Mouse (Mus musculus) hindbrain, embryonic 12.5 days (tissue): ENCODE measurements around the gene Inpp5a. TPM values are rescaled to one million over a fixed set of nuclear protein-coding genes. Genes with fewer than 3 reads are reported as not detected.
A peak's percentile ranks its signal among the peaks of the same experiment; 100 is the strongest.

Experiments
- ATAC-seq: fragments of 200-750 bp; cut with Nextera tagmentation; 2 replicates; pipeline ENCODE4 v1.8.0; 2017; ENCODE audit warnings: moderate TSS enrichment; ENCODE audit not compliant: low FRiP score
- H3K27ac ChIP-seq: fragments of 300-500 bp; sonication (generic); 2 replicates; pipeline ENCODE4 v1.5.1; 2016; ENCODE audit warnings: mild to moderate bottlenecking
- H3K27me3 ChIP-seq: fragments of 300-500 bp; sonication (generic); 2 replicates; pipeline ENCODE4 v1.6.1; 2016; ENCODE audit warnings: mild to moderate bottlenecking
- H3K36me3 ChIP-seq: fragments of 300-500 bp; sonication (generic); 2 replicates; pipeline ENCODE4 v1.6.1; 2016; ENCODE audit warnings: mild to moderate bottlenecking
- H3K4me1 ChIP-seq: fragments of 300-500 bp; sonication (generic); 2 replicates; pipeline ENCODE4 v1.6.1; 2016
- H3K4me2 ChIP-seq: fragments of 300-500 bp; sonication (generic); replicated peaks from 2 replicates; pipeline ENCODE4 v1.6.1; 2016; ENCODE audit warnings: mild to moderate bottlenecking
- H3K4me3 ChIP-seq: fragments of 300-500 bp; sonication (generic); 2 replicates; pipeline ENCODE4 v1.5.1; 2016; ENCODE audit warnings: mild to moderate bottlenecking
- H3K9ac ChIP-seq: fragments of 300-500 bp; sonication (generic); 2 replicates; pipeline ENCODE4 v1.6.1; 2016; ENCODE audit warnings: mild to moderate bottlenecking, moderate library complexity
- H3K9me3 ChIP-seq: fragments of 300-500 bp; sonication (generic); replicated peaks from 2 replicates; pipeline ENCODE4 v1.6.1; 2016; ENCODE audit warnings: mild to moderate bottlenecking
- WGBS: fragments of 180-500 bp; shearing (Covaris S2); methylation state at CpG from one replicate; pipeline ENCODE4 v1.1.7; 2016; 5-methylcytosine and 5-hydroxymethylcytosine counted together
- polyA plus RNA-seq: library from polyadenylated mRNA; unstranded; fragments of >200 nt; fragmentation: Nextera tagmentation; extraction: Ambion mirVana; gene quantifications from 2 replicates; pipeline ENCODE4 v1.2.1, GENCODE M21; 2016

The Inpp5a gene
- polyA plus RNA-seq, 1 experiment from 2014 or later = 26.4 TPM

DNA sequence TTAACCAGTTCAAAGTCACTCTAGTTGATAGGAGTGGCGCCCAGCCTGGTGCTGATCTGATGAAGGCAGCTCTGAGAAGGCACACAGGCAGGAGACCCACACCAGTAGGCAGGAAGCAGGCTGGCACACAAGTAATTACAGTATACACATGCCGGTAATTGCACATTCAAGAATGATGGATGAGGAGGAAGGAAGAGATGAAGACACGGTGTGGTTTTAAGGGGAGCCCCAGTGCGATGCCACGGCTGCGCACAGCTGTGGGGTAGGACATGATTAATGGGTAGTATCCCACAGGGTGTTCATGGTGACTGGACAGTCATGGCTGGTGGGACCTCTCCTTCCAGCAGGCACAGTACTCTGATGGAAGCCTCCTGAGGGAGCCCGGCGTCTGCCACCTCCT, 177.6 kb downstream of the Inpp5a start:
- Histone ChIP-seq H3K9ac (no peak overlapping the region), H3K9me3 (no peaks in the 10 kb centered on the region), H3K27ac (no peak overlapping the region), H3K36me3 (no peaks in the 10 kb centered on the region), H3K27me3 (peaks cover 43% of the 10 kb centered on the region), H3K4me1 (peaks cover 10% of the 10 kb centered on the region), H3K4me2 (no peak overlapping the region), H3K4me3 (no peak overlapping the region)
- 76% methylated on average over 8 of the region's 8 CpGs for WGBS
- peak; percentile 79; the same call in 1 of the 2 replicates for ATAC-seq

DNA sequence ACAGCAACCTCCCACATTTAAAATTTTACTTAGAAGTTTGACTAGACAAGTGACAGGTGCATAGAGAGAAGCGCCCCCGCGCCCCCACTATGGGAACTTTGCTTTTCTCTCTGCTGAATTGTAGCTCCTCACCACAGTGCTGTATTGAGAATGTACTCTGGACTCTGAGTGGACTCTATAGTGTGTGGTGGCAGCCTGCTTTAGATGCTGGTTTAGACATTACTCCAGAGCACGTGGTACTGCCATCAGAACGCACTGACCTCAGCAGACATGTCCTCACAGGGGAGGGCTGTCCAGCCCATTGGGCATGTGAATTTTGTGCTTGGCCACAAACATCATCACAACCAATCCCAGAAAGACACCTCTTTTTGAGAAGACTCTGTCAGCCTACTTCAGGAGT, 181.9 kb downstream of the Inpp5a start:
- no peaks in the 10 kb centered on the region for H3K9me3 ChIP-seq
- H3K4me1 ChIP-seq = peaks cover 8% of the 10 kb centered on the region
- 94% methylated on average over 5 of the region's 5 CpGs for WGBS
- H3K36me3 ChIP-seq = peaks cover 7% of the 10 kb centered on the region; the same call in 1 of the 2 replicates
- no peak overlapping the region for H3K9ac ChIP-seq
- H3K27me3 ChIP-seq = peaks cover 43% of the 10 kb centered on the region
- H3K4me2 ChIP-seq = no peak overlapping the region
- H3K27ac ChIP-seq = no peak overlapping the region
- no peak for ATAC-seq
- no peak overlapping the region for H3K4me3 ChIP-seq

DNA sequence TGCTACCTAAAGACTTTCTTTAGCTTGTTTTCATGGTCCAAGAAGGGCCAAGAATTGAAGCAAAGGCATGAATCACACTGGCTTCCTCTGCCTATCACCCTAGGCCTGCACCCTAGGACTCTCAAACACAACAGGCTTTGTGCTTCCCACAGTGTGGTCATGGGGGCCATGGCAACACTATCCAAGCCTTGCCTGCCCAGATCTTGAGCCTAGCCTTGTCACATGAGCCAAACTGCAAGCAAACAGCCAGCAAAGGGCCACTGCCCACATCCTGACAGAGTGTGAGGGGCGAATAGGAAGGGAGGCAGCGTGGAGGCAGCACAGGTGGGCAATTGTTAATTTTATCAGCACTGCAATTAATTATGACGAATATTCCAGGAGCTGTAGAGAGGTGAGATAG, 183.8 kb downstream of the Inpp5a start:
- no peak overlapping the region for H3K4me3 ChIP-seq
- no peak overlapping the region for H3K27ac ChIP-seq
- no peaks in the 10 kb centered on the region for H3K9me3 ChIP-seq
- H3K9ac ChIP-seq = no peak overlapping the region
- peaks cover 7% of the 10 kb centered on the region for H3K36me3 ChIP-seq
- ATAC-seq = no peak
- peaks cover 9% of the 10 kb centered on the region for H3K4me1 ChIP-seq
- H3K4me2 ChIP-seq = no peak overlapping the region
- 81% methylated on average over 3 of the region's 3 CpGs for WGBS
- peaks cover 57% of the 10 kb centered on the region for H3K27me3 ChIP-seq

DNA sequence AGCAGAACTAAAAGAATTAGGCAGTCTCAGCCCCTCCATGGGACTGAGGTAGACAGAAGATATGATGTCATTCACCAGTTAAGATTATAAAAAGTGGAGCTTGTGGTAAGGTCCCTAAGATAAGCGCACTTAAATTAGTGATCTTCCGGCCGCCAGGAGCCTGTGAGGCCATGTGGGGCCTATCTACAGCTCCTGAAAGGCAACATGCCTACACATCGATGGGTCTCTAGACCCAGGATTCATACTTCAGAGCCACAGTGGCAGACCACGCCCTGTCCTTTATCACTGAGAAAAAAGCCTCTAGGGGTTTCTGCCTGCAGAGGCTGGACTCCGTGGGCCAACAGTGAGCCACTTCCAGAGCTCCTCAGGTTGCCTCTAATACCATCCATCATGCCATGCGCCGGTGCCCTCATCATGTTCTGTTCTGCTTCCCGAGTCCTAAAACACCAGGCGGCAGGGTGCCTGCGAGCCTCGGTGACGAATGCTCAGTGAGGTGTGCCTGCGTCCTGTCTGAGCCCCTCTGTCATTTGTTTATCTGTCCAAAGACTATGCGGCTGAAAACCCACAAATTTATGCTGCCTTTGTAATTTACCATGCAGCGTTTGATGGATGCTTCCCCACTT, 187.3 kb downstream of the Inpp5a start:
- no peaks in the 10 kb centered on the region for H3K9me3 ChIP-seq
- 57% methylated on average over 16 of the region's 16 CpGs for WGBS
- peaks cover 80% of the 10 kb centered on the region for H3K27me3 ChIP-seq
- no peak overlapping the region for H3K27ac ChIP-seq
- peaks cover 7% of the 10 kb centered on the region for H3K36me3 ChIP-seq
- no peak overlapping the region for H3K9ac ChIP-seq
- no peak overlapping the region for H3K4me3 ChIP-seq
- ATAC-seq = 0 out of 2 replicates have a peak, but pooled peaks have one; percentile 55
- peaks cover 17% of the 10 kb centered on the region for H3K4me1 ChIP-seq
- no peak overlapping the region for H3K4me2 ChIP-seq

DNA sequence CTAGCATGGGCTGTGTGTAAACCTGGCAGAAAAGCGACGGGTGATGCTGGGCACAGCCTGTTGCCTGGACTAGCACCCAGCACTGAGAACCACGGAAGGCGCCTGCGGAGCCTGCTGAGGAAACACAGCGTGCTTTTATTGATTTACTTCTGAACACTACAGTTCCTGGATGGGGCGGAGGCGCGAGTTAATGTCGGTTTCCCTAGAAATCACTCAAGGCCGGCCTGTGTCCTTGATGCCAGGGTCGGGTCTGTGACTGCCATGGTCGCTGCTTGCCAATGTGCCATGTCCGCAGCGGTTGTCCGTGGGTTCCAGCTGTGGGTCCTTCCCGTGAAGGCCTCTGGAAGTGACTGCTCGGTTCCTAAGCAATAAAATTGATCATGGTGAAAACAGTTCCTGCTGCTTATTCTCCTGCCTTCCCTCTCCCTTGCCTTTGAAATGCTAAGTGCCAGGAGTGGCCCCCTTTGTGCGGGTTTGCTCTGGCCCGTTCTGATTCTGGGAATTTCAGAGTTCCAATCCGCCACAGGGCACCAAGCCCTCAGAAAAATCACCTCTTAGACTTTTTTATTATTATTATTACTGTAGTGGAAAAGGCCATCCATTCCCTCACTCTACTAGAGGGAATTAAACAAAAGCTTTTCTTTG, 190.5 kb downstream of the Inpp5a start:
- H3K4me2 ChIP-seq = no peak overlapping the region; the same call in 1 of the 2 replicates

DNA sequence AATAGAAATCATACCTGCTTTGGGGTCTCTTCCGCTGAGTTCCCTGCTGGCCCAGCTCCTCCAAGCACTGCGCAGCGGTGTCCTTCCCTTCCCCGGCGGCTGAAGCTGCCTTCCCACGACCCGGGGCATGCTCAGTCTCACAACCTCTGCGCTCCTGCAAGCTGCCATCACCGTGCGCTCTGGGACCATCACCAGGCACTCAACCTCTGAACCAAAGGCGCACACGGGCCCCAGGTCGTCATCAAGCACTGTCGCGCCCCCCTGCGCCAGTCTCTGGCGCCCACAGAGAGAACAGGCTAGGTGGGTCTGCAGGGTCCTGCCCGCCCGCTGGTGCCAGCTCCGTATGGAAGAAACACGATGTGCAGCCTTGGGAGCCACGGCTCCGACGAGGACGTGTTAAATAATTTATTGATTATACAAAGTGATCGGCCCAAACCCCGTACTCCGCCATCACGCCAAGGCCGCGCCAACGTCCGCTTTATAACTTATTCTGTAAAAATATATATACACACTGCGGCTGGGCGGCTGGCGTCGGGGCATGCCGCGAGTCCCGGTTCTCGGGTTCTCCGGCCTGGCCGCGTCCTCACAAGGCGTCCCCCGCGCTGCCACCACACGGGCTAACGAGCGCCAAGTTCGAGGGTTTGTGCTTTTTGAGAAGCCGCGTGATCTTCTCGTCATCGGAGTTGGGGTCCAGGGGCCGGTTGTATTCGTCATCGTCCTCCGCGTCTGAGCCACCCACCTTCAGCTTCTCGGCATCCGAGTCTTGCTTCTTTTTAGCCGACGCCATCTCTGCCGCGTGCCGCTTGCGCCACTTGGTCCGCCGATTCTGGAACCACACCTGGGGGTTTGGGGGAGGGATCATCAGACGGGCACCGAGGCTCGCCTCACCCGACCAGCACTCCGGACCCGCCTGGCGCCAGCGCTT, 192.2 kb downstream of the Inpp5a start:
- Histone ChIP-seq H3K36me3 (no peaks in the 10 kb centered on the region; the same call in 1 of the 2 replicates), H3K27me3 (peaks cover 100% of the 10 kb centered on the region), H3K4me1 (peaks cover 43% of the 10 kb centered on the region), H3K27ac (no peak overlapping the region), H3K4me3 (peak overlapping the region; percentile 44), H3K9ac (peak overlapping the region; percentile 54), H3K9me3 (no peaks in the 10 kb centered on the region), H3K4me2 (peak overlapping the region; percentile 65)
- ATAC-seq = no peak
- WGBS = 2% methylated on average over 78 of the region's 78 CpGs

More for the DNA sequence above, 190.5 kb downstream of the Inpp5a start:
- Histone ChIP-seq H3K4me1 (peaks cover 36% of the 10 kb centered on the region), H3K4me3 (peak overlapping the region; percentile 44), H3K36me3 (peaks cover 7% of the 10 kb centered on the region), H3K9me3 (no peaks in the 10 kb centered on the region), H3K27me3 (peaks cover 100% of the 10 kb centered on the region), H3K9ac (no peak overlapping the region), H3K27ac (no peak overlapping the region)
- ATAC-seq = no peak
- WGBS = 46% methylated on average over 21 of the region's 21 CpGs

DNA sequence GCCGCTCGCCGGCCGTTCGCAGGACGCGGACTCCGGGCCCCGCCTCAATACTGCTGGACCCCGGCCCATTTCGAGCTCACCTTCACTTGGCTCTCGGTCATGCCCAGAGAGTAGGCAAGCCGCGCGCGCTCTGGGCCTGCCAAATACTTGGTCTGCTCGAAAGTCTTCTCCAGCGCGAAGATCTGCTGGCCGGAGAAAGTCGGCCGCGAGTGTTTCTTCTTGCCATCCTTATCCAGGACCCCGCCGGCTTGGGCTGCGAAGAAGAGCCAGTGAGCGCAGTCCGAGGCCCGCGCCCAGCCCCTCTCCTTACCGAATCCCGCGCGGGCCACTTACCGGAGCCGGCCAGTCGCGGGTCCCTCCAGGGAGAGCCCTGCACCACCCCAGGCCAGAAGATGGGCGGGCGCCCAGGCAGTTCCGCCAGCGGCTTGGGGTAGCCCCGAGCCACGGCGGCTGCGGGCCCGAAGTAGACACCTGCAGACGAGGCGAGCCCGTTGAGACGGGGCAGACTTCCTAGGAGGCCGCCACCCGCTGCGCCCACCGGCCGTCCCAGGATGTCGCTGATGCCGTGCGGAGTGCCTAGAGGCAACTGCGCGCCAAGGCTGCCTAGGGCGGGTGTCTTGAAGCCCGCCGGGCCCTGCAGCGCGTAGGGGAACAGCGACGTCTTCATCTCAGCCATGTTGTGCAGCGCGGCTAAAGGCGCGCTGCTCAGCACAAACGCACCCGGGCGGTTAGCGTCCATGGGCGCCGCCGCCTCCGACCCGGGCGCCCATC, 193.1 kb downstream of the Inpp5a start:
- Histone ChIP-seq H3K27me3 (peaks cover 100% of the 10 kb centered on the region), H3K27ac (peak overlapping the region; percentile 30), H3K4me3 (peak overlapping the region; percentile 44), H3K36me3 (no peaks in the 10 kb centered on the region), H3K4me1 (peaks cover 39% of the 10 kb centered on the region), H3K9me3 (no peaks in the 10 kb centered on the region), H3K4me2 (peak overlapping the region; percentile 65), H3K9ac (peak overlapping the region; percentile 54)
- 1% methylated on average over 82 of the region's 82 CpGs for WGBS
- peak; percentile 42 for ATAC-seq

DNA sequence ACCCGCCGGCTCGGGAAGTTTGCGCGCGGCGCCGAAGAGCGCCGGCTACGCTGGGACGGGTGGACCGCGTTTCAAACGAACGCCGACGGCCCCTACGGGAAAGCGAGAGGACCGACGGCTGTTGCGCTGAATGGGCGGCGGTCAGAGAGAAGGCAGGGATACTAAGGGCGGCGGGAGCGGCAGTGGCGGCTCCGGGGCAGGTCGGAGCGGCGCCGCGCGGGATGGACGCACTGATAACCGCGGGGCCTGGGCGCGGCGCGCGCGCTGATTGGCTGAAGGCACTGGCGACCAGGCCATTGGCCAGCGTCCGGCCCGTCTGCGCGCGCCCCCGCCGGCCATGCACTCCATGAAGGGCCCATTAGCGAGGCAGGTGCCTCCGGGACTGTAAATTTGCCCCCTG, 193.7 kb downstream of the Inpp5a start, which contains the start of gene Nkx6-2:
Gene Nkx6-2 (minus strand): TSS at position 203 of the 400 bp plus-strand sequence.
- 0% methylated on average over 51 of the region's 56 CpGs for WGBS
- Histone ChIP-seq H3K4me1 (peaks cover 37% of the 10 kb centered on the region), H3K36me3 (no peaks in the 10 kb centered on the region), H3K9me3 (no peaks in the 10 kb centered on the region), H3K9ac (peak within 1 kb of the TSS; percentile 54), H3K27me3 (peaks cover 100% of the 10 kb centered on the region), H3K4me2 (peak within 1 kb of the TSS; percentile 65), H3K4me3 (peak within 1 kb of the TSS; percentile 44), H3K27ac (peak within 1 kb of the TSS; percentile 30)
- ATAC-seq = peak; percentile 71

DNA sequence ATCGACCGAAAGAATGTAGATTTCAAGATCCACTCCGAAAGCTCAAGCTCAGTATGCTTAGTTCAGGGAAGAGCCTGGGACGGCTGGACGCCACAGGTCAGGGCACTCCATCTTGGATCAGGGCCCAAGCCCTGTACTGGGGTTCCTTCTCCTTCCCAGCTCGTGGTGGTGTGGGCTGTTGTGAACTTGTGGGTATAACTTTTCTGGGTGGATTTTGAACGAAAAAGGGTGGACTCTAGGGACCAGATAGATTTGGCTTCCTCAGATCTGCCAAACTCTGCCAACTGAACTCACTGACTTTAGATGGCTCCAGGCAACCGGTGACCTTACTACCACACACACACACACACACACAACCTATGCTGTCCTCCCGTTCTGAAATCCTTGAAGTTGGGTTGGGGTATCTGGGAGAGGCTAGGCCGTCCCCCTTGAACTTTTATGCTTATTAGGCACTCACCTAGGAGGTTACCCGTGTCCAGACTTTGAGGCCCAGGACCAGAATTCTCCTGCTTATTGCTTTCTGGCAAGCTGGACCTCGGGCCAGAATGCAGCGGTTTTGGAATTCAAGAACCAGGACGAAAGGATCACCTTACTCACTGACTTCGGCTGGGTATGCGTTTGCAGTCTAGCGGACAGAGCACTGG, 194.3 kb downstream of the Inpp5a start:
- Histone ChIP-seq H3K27me3 (peaks cover 100% of the 10 kb centered on the region), H3K4me1 (peaks cover 41% of the 10 kb centered on the region), H3K9me3 (no peaks in the 10 kb centered on the region), H3K9ac (no peak overlapping the region), H3K4me3 (no peak overlapping the region), H3K4me2 (peak overlapping the region; percentile 65), H3K27ac (no peak overlapping the region), H3K36me3 (no peaks in the 10 kb centered on the region)
- ATAC-seq = no peak
- WGBS = 10% methylated on average over 17 of the region's 17 CpGs

DNA sequence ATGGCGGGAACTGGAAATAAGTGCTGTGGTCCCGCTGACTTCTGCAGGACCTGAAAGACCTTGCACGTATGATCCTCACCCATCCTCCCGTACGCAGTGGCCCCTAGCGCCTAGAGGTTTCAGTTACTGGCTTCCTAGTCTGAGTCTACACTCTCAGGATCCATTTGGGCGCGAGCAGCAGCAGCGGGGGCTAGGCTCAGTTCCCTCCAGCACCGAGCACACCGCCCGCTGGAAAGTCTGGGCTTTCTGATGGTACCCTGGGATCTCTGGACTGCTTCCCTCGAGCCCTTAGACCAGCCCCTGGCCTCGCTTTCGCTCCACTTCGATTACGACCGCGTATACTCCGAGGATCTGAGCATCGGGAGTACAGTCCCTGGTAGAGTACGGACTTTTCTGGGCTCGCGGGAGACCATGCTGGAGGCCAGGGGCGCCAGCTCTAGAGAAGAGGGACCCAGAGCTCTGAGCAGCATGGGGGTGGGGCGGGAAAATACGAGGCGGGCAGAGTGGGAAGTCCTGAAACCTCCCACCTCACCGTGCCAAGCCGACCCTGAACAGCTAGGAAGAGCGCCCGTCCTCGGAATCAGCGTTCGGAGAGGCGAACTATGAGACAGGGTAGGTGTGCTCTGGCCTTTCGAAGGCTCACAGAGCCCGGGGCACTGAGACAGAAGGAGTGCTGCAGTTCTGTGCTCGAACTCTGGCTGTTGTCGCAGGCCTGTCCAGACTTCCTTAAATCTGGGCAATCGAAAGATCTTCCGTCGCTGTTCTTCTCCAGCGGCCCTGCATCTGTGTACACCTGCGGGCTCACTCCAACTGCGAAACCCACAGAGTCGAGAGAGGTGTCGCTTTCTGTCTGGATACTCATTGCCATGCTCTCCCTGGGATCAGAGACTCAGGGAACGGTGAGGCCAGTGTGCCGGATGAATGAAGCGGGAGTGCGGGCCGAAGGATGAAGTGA, 195.6 kb downstream of the Inpp5a start:
- no peaks in the 10 kb centered on the region for H3K36me3 ChIP-seq
- peak overlapping the region; percentile 33 for H3K4me2 ChIP-seq
- H3K4me3 ChIP-seq = peak overlapping the region; percentile 11
- H3K4me1 ChIP-seq = peaks cover 47% of the 10 kb centered on the region
- H3K9me3 ChIP-seq = no peaks in the 10 kb centered on the region
- ATAC-seq = no peak
- 2% methylated on average over 53 of the region's 53 CpGs for WGBS
- no peak overlapping the region for H3K9ac ChIP-seq
- H3K27me3 ChIP-seq = peaks cover 100% of the 10 kb centered on the region
- H3K27ac ChIP-seq = no peak overlapping the region
